Mouse (Mus musculus) cerebellum, postnatal 4 days (tissue): ENCODE results near the gene Tle3.
A peak's percentile ranks its signal among the peaks of the same experiment; 100 is the strongest.

Source experiments
- DNase-seq, 2 experiments: peaks; one replicate each; pipeline ENCODE4 v3.0.0; 2022; ENCODE audit warnings: low spot score in 2 of 2, mixed read lengths in 1 of 2

The Tle3 gene

DNA sequence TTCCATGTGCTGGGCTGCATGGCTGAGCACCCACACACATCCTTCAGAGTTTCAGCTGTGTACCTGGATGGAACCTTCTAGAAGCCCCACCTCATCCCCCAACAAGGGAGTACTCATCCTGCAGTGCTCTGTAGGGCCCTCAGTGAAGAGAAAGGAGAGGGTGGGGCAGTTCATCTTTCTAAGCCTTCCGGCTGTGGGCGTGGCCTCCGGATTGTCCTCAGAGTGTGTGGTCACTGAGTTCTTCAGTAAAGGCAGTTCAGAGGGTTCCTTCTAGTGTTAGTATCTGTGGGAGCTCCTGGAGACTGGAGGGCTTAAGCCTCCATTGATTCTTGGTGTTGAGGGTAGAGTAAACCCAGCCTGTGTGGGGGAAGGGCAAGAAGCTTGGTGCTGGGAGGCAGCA lies 22.9 kb downstream of the Tle3 start:
- no peak for DNase-seq

DNA sequence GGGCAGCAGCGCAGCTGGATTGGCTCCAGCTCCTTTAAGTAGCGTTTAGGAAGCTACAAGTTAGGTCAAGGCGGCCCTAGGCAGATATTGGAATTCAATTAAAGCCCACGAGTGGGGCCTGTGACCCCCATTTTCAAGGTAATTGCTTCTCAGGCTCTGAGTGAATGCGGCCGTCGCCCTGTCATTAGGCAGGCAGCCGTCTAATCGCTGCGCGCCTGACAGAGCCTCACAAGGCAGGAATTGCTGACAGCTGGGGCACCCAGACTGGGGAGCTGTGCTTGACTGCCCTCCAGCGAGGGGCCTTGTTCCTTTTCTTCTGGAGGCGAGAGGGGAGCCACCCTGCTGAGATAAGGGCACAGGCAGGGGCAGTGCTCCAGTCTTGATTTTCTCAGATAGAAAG lies 24.3 kb downstream of the Tle3 start:
- DNase-seq, result no peak

DNA sequence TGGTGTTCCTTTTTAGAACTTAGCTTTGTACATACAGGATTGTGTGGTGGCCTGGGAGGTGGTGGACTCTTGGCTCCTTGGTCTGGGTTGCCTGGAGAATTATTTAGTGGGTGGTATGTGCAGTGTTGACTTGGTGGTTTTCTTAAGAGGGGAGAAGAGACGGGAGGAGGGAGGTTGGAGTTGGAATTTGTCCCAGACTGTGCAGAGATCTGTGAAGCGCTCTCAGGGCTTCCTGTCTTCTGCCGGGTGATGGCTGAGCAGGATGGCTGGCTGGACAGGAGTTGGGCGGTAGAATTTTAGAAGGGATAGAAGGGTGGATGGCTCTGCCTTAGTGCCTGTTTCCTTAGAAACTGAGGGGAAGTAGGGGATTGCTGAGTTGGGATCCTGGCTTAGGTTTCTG lies 25.0 kb downstream of the Tle3 start:
- no peak for DNase-seq

DNA sequence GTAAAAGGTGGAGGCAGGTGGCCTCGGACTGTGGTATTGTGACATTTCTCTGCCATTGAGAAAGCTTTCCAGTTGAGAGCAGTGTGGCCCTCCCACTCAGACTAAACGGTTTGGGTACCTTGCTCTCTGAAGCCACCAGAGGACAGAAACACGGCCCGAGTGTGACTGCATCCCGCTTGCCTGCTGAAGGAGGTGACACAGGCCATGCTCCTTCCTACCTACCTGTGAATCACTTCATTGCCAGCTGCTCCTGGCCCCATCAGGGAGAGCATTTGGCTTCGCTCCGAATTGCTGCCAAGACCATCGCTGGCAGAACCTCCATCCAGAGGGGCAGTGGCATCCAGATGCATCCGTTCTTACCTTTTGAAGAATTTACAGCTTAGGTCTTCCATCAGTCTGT lies 26.0 kb downstream of the Tle3 start:
- no peak for DNase-seq

DNA sequence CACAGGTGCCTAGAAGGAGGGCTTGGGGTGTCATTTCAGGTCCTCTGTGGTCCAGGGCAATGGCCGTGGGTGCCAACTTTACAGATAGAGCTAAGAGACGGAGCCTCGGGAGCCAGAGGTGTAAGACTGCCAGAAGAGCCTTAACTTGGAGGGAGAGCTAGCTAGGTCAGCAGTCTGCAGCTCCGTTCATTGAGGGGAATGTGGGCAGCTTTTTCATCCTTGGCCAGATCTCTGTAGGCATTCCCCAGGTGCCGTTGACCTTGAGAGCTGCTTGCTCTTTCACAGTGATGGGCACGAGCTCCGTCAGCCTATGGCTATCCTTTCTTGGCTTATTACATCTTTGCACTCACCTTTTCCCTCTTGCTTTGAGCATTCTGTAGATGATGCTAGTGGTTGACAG lies 28.0 kb downstream of the Tle3 start:
- DNase-seq, result no peak

DNA sequence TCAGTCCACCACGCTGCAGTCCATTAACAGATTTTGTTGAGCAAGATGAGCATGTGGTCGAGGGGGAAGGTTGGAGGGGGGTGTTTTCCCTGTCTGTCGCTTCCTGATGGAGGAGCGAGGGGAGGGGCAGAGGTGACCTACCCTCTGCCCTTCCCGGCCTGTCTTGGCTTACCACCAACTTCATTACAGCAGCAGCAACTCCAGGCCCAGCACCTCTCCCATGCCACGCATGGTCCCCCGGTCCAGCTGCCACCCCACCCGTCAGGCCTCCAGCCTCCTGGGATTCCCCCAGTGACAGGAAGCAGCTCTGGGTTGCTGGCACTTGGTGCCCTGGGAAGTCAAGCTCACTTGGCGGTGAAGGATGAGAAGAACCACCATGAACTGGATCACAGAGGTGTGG lies 29.5 kb downstream of the Tle3 start:
- DNase-seq, result no peak

DNA sequence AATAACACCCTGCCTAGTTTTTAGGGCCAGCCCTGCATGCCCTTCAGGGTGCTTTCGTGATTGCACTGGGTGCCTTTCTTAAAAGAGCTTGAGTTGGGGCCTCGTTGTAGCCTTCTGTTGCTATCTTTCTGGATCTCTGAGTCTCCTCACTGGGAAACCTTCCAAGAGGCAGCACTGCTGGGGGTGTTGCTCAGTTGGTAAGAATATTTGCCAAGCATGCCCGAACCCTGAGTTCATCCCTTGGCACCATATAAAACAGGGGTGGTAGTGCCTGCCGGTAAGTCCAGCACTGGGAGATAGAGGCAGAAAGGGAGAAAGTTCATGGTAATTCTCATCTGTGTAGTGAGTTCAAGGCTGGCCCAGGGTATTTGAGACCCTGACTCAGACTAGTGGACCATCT lies 30.1 kb downstream of the Tle3 start:
- no peak for DNase-seq

DNA sequence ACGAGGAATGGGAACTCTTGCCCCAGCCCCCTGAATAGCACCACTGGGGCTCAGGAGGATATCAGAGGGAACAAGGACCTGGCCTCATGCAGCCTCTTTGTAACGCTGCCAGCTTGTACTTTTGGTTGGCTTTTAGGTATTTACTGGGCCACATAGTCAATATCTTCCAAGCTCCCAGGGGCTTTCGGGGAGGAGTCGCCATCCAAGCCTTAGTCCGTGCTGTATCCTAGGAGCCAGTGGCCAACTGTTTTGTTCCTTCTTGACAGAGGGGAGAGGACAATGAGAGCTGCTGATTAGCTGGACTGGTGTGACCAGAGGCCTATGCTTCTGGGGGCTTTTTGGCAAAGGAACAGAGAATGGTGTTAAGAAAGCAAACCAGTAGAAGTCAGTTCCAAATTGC lies 30.6 kb downstream of the Tle3 start:
- DNase-seq, result no peak

DNA sequence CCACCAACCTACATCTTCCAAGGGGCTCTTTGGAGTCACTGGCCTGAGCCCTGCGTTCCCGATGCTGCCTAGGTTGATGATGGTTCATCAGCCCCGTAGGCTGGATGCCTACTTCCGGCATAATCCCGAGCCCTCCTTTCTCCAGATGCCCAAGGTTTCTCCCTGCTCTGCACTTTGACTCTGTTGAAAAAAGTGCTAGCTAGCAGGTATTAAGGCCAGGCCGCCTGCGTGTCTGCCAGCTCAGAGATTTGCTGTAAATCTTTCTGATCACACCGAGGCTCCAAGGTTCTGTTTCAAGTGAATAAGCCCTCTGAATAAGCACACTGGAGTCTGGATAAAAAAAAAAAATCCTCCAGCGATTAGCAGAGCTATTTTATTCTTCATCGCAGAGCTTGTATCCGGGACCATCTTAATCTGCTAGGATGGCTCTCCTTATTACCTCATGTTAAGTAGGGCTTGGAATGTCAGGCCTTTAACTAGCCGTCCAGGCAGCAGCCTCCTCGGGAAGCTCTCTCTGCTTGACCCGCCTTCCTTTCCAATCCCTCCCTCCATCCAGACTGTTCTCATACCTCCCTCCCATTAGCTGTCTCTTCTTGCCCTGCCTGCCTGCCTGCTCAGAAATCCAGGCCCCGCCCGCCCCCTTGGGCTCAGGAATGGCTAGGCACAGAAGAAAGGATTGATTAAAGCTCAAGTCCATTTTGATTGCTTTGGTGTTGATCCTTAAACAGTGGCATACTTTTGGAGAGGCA lies 31.9 kb downstream of the Tle3 start:
- DNase-seq, result no peak

DNA sequence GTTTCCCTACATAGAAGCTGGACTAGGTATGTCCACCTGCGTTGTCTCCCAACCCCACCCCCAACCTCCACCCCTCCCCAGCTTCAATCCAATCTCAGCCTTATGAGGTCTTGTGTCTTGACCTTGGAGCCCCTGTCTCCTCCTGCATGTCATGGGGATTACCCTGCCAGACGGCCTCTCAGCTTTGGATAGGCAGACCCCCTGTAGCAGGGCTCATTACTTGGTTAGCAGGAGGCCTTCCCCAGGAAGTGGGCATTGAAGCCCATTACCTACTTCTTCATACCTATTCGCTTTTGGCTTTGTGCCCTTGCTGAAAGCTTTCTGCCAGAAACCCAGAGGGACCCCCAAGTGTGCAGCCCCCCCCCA lies 32.4 kb downstream of the Tle3 start:
- DNase-seq, result no peak

DNA sequence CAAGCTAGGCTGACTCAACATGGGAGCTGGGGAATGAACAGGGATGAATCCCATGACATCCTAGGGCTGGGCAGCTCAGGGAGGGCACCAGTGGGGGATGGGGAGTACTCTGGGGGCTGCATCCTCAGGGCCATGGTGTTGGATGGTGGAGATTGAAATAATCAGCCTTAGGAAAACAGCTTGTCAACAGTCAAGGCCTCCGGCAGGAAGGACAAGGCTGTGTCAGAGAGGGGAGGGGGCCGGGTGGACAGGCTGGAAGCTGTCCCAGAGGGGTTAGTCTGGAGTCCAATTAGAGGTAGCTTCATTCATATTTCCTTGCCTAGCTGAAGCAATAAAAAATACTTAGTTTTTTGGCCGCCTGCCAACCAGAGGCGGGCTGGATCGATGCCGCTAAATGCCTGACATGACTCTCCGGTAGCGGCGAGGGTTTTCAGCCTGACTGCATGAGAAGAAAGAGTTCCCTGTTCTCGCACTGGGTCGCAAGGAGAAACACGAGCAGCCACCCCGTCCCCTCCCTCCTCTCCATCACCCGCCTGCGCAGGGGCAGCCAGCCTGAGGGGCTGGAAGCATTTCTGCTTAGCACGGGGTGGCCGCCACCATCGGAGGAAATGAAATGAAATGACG lies 32.9 kb downstream of the Tle3 start:
- DNase-seq, result peak; percentile 64 to 87

DNA sequence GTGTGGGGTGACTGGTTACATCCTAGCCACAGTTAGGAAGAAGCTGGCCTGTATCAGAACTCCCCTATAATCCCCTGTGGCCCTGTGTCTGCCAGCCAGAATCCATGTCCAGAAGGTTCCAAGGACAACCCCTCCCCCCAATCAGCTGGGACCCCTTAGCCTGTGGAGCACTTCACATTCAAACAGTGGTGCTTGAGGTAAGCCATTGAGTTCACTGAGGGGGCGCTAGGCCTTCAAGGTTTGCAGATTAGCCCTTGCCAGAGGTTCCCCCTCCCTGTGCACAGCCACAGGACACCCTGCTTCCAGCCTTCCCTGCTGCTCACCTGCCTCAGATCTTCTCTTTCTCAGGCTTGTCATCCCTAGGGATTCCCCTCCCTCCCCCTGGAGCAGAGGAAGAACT lies 34.2 kb downstream of the Tle3 start:
- DNase-seq, result no peak

DNA sequence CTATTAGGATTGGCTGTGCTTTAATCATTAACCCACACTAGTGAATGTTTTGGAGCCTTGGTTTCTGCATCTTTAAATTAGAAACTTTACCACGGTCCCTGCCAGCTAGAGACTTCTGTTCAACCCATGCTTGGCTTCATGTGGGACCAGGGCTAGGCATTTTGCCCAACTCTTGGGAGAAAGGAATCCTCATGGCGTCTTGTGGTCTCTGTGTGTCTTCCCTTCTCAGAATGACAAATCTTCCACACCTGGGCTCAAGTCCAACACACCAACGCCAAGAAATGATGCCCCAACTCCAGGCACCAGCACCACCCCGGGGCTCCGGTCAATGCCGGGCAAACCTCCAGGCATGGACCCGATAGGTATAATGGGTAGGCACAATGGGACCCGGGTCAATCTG lies 36.9 kb downstream of the Tle3 start:
- DNase-seq, result peak in 1 of 2 experiments; percentile 63

DNA sequence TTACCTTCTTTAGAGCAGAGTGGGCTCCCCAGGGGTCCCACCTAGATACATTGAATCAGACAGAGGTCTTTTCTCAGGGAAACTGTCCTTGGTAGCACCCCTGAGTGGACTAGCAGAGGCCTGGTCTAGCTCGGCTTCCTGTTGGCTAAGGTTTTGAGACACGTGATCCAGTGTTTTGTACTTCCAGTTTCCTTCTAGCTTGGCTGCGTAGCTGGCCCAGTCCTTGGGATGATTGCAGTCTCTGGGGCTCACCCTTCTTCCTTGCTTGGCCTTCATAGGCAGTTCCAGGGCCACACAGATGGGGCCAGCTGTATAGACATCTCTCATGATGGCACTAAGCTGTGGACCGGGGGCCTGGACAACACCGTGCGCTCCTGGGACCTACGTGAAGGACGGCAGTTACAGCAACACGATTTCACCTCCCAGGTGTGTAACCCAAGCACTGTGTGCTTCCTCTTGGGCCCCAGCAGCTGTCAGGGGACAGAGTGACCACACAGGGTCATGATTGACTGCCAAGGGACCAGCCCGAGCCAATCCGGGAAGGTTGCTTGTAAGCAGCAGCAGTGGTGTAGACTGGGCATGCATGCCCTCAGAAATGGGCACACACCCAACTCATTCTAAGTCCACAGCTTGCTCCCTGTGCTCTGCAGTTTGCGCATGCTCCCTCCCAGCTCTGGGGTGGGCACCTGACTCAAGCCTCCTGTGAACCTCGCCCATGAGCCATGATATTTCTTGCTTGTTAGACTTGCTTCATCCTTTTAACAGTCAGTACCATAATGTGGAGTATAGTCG lies 41.7 kb downstream of the Tle3 start:
- DNase-seq, result peak in 1 of 2 experiments; percentile 50

DNA sequence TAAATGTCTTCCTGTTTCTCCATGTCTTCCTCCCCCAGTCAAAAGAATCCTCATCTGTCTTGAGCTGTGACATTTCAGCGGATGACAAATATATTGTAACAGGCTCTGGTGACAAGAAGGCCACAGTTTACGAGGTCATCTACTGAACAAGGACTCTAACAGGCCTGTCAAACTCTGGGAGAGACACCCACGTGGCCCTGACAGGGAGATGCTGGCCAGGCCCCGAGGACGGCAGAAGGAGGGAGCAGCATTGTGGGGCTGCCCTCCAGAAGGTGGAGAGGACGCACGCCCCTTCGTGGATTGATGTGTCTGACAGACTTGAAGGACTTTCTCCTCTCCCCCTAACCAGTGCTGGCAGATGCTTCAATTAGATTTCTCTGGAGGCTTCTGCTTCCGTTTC lies 44.4 kb downstream of the Tle3 start:
- DNase-seq, result no peak

DNA sequence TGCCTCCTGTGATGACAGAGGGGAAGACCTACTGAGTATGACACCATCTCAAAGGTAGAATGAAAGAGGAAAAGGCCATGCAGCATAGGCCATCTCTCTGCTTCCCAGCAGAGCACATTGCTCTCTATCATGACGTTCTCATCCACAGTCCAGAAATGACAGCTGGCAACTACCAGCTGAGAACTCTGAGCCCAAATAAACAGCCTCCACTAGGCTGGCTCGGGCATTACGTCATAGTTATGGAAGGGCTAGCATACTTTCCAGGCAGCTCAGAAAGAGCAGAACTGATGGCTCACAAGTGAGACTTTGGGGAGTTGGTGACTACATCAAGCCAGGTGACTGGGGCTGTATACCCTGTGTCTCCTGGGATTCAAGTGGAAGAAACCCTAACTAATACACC lies 49.5 kb downstream of the Tle3 start:
- no peak for DNase-seq

DNA sequence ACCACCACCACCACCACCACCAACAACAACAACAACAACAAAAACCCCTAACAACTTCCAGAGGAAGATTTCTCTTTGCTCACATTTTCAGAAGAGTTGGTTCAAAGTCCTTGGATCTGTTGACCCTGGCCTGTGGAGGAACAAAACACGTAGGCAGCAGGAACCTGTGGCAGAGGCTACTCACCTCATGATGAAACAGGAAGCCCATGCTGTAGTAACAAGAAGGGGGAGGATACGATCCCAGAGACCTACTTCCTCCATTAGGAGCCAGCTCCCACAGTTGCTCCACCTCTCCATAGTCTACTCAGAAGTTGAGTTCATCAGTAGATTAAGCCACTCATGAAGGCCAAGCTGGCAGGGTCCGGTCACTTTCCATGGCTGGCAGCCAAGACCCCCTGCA lies 52.1 kb downstream of the Tle3 start:
- DNase-seq, result no peak

DNA sequence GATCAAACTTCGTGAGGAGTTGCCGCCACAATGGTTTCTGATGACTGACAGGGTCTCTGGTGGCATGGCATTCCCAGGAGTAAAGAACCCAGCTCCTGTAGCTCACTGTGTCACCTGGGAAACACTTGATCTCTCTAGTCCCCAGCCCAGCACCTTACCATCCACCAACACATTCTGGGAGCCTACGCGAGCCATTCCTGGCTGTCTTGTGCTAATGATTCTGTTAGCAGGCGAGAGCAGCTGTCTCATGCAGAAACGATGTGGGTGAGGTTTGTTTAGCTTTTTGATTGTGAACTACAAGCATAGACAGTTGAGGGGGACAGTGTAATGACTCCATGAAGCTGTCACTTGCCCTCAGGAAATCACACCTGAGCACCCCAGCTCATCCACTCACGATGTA lies 54.3 kb downstream of the Tle3 start:
- no peak for DNase-seq

DNA sequence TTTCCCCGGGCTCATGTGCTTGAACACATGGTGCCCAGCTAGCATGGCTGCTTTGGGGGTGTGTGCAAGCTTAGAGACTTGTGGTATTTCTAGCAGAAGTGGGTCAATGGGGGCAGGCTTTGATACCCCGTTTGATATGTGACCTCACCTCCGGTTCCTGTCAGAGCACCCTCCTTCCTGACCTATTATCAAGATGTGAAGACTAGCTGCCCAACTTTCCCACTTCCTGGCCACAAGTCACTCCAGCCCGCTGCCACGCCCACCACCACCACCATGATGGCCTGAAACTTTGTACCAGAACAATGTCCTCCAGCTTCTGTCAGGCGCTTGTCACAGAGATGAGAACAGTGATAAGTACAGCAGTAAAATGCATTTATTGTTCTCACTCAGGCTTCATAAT lies 54.9 kb downstream of the Tle3 start:
- DNase-seq, result no peak

DNA sequence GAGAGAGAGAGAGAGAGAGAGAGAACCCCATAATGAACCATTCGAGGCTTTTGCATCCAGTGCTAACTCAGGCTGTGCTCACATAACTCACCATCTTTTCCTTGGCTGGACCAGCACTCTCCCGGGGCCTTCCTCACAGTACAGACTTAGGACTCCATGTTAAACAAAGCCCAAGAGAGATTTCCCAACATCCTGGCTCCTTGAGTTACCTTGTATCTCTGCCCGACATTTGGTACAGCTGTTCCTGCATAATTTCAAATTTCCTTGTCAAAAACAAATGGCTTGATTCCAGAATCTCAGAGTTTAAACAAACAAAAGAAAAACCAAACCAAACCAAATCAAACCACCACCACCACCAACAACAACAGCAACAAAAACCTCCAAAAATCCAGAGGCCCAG lies 55.7 kb downstream of the Tle3 start:
- no peak for DNase-seq

DNA sequence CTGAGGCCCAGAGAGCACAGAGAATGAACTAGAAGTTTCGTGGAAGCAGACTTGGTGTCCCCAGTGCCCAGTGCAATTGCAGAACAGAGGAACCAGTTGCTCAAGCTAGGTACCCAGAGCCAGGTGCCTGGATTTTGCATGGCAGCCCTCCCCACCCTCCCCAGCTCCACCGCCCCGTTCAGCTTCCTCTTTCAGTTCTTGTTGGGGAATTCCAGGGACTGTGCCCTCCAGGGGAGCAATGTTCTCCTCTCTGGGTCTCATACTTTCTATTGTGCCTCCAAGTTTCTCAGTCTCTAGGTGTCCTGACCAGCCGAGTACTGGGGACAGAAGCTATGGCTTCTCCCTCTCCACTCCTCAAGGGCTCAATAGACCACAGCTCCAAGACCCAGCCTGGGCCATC lies 59.7 kb downstream of the Tle3 start:
- DNase-seq, result no peak

DNA sequence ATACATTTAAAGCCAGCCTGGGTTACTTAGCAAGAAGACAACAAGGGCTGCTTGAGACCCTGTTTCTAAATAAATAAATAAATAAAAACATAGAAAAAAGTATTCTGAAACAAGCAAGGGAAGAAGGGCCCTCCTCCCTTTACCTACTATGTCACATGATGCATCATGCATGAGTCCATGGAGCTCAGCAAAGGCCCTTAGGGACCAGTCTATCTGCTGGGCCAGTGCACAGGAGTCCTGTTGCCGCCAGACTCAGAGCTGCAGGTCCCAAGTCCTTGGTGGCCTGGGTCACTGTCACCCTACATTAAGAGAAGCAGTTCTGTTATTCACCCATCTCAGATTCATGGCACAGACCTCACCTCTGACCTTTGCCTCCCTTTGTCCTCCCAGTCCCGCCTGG lies 61.0 kb downstream of the Tle3 start:
- DNase-seq, result no peak

DNA sequence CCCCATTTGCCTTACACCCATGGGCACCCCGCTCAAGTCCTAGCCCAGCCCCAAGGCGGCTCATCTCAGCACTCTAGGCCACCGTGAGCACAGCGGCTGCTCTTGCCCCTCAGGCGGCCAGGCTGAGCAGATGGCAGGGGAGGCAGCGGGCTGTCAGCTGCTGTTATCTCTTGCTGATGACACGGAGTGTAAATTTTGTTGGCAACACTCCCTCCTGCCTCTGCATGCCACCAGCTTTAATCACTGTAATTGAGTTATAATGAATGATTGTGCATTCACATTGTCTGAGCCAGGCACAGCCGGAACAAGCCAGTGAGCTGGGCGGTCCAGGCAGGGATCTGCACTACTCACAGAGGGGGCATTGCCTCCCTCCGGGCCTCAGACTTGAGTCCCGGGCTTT lies 61.9 kb downstream of the Tle3 start:
- DNase-seq, result peak in 1 of 2 experiments; percentile 72
